Mouse (Mus musculus): ENCODE measurements around the gene Fgfr2.
A peak's percentile ranks its signal among the peaks of the same experiment; 100 is the strongest.

Gene Fgfr2

DNA sequence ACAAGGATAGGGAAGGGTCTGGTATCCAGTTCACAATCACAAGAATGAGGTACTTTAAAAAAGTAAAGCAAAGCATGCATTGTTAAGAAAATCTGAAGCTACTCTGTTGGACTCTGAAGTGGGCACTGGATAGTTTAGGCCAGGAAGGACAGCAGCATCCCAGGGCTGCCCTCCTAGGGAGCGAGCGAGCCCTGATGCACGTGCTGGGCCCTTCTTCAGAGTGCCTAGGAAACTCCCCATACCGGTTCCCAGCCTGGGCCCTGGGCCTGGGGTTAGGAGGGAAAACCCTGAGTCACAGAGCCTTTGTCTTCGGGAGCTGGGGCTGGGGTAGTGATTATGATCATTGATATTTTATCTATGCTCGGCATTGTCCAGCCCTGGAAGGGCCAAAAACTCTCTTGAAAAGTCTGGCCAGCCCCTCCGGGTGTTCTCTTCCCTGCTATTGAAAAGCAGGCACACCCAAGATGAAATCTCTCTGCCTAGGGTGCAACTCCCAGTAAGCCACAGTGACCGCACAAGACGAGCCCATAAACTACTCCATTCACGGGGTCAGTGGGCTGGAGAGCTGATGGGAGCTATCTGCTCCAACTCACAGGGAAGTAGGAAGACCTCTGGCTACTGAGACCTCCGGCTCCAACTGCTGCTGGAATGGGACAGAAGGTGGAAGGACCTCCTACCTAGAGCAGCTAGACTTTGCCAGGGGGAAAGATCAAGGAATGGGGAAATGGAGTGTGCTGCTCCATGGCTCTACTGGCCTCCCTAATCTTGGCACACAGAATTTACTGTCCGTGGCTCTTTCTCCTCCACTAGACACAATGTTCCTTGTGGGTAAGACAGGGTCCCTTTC is 354.4 kb downstream of the Fgfr2 start:
- peak in 1 of 2 experiments; percentile 66 for DNase-seq

DNA sequence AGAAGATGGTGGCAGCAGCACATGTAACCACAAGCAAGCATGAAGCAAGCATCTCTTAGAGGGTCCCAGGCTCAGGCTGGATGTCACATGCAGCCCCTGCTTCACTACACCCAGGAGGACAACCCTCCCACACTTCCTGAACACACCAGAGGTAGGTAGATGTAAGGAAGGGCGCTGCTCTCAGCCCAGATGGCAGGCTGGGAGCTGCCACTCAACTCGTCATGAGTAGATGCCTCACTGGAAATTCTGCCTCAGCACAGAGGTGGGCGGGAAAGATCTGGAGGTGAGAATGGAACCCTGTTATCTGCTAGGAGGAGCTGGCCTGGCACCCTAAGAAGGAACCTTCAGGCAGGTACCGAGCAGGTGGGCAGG is 355.2 kb downstream of the Fgfr2 start:
- no peak for DNase-seq

DNA sequence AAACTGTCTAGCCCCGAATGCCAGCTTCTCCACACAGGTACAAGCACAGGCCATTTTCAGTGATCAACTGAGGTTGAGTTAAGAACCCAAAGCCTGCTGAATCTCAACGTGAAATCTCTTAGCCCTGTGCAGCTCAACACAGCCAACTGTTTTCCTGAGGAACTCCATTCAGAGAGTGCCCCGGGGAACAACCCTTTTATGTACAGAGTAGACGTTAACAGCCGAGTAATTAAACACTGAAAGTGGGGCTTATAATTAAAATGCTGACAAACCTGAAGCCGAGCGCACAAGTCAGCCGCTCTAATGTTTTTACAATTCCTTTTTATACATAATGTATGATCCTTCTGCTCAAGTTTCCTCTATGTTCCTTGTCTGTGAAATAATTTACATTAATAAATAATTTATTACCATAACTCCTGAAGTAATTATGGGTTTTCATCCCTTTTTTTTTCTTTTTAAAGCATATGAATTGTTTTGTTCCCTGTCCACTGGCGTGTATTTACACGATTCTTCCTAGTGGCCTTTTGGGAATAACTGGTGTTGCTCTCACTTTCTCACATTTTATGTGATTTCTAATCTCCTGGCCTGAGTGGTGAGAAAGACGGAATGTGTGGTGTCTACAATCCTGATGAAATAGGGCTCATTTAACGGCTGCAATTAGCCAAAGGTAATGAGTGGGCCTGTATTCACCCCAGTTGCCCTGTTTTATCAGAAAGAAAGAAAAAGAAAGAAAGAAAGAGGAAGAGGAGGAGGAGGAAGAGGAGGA is 355.7 kb downstream of the Fgfr2 start:
- no peak for DNase-seq

DNA sequence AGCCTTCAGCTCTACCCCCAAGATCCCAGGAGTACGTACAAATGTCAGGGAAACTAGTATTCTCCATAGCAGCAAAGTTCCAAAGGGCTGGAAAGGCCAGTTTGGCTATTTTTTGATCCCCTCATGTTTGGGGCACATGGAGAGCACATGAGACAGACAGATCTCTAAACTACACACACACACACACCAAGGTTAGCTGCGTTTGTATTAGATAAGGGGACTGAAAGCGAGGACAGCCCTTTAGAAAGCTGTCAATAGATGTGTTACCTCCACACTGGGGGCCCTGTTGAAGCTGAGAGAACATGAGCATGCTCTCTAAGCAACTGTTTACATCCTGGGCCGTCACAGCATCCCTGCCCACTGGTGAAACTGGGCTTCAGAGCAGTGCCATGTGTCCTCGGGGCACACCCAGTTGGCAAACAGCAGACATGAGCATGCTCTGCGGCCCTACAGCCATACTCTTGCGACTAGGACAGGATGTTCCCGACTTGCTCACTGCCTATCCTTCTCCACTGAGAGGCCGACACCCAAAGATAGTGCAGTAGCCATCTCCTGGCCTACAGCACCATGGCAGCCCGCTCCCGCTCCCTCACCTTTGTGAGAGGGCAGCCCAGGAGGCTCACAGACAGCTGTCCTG is 356.8 kb downstream of the Fgfr2 start:
- peak; percentile 45 to 57 for DNase-seq

DNA sequence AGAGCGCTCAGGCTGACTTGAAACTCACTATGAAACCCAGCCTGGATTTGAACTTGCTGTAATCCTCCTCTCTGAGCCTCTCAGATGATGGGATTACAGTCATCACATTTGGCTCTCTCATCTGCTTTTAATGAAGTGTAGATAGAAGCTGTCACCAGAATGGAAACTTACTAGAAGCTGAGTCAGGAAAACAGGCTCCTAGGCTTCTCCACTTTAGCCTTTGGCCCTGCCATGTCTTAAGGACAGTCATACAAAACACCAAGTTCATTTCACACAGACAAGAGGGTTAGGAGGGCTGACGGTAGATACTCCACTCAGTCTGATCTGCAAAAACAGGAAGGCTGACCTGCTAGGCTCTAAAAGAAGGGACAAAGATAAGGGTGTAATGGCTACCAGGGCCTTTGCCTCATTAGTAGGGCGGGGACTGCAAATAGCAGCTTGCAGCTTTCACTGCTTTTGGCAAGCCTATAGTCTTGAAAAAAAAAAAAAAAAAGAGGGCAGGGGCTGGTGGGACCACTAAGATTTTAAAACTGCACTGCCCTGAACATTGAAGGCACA is 357.4 kb downstream of the Fgfr2 start:
- DNase-seq, result no peak

DNA sequence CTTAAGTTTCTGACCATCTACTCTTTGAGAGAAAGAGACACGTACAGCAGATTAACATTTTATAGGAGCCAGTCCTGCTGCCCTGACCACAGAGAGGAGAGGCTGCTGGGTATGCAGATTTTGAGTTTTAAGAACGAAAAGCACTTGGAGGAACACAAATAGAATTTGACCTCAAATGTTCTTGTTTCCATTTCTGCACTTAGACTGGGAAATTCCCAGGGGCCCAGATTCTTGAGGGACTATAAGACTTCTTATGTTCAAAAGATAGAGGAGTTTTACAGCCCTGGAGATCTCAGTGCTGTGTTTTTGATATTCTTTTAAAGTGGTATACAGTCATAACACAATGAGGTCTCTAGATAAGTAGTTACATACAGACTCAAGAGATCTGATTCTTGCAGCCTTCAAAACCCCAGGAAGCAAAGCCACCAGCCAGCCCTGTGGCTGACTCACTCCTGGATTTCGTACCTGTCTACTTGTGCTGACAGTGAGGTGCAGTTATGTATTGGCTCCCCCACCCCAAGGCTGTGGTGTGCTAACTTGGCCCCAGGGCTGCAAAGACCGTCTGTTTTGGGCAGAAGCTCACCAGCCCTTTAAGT is 358.2 kb downstream of the Fgfr2 start:
- no peak for DNase-seq

DNA sequence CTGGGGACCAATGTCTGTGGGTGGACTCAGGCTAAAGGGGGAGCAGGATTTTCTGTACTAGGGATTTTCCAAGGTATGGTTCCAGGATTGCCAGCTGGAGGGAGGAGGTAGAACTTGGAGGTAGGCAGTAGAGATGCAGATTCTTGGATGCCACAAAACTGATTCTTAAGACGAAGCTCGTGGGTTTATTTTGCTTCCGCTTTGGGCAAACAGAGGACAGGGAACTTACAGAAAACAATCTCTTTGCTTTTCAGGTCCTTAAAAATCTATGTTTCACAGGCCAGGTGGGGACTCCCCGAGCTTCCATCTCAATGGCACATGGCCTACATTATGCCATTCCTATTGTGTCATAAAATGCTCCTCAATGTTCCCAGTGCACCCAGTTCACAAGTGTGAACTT is 358.8 kb downstream of the Fgfr2 start:
- no peak for DNase-seq

DNA sequence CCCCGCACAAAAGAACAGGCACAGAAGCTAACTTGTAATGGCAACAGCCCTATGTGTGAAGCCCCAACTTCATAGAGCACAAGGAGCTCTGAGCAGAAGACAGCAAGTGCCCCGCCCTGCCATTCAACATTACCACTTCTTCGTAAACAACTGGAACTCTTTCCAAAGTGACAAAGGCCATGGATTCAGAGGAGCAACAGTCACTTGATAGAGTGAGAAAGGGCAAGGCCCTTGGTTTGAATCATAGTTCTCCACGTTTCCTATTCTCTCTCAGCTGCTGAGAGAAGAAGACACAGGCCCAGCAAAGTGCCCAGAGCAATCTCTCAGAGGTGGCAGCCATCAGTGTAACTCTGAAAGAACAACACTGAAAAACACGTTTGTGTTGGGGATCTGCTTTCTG is 359.2 kb downstream of the Fgfr2 start:
- no peak for DNase-seq

DNA sequence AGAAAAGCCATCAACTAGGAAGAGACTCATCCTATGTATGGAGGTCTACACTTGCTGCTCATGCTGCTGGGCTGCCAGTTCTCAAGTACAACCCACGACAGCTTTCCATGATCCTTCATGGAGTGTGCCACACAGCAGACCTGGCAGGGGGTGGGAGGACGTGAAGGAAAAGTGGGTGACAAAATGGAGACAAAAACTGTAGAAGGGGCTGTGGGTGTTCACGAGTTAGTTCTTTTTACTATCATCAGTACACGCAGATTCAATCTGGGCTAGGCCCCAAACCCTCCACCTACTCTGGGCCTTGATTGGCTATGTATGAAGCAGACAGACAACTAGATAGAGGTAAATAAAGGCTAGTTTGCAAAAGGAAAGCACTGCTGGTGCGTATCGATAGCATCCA is 359.8 kb downstream of the Fgfr2 start:
- DNase-seq, result no peak

DNA sequence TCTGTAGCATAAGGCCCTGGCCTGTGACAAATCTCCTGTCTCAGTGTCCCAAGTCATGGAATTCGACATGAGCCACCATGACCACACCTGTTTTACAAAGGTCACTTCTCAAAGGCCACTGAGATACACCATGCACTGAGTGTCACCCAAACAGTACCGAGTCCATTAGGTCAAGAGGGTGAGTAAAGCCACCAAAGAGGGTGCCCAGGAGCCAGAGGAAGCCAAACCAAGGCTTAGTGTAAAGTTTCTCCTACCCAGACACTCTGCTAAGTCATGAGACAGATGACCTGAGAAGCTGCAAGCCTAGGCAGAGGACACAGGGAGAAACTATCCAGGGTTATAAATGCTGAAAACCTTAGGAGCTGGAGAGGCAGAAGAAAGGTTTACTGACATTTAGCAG is 361.7 kb downstream of the Fgfr2 start:
- no peak for DNase-seq

DNA sequence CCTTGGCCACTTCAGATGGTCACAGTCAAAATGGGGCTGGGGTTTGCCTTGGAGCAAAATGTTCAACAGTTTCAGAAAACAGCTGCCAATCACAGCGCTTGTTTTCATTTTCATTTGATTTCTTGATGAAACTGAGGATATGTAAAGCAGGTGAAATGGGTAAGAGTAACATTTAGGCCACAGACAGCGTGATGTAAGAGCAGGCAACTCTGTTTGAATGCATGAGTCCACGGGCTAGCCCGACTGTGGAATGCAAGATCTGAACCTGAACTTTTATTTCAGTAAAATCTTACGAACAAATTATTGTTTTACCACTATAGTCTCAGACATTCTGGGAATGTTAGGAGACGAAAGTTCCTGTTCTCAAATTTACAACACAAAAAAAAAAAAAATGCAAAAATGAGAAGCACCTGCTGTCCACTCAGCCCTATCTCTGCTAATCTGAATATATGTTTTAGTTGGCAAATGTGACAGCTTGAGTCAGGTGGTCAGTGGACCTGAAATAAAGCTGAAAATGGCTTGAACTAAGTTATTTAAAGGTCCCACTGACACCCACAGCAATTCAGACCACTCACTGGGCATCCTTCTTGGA is 362.5 kb downstream of the Fgfr2 start:
- no peak for DNase-seq

DNA sequence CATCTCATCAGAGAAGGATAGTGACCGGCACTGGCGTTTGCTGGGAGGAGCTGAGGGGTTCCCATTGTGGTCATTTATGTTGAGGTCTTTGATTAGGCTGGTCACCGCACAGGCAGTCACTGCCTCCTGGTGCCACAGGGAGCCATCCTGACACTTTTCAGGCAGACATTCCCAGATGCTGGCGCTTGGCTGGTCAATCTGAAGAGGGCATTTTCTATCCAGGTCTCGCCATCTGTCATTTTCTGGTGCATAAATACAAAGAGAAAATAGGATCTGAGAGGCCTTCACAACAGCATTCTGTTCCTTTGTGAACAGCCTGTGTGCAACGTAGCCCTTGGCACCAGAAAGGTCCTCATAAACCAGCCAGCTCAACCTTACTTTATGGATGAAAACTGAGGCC is 363.2 kb downstream of the Fgfr2 start:
- peak; percentile 80 to 86 for DNase-seq

DNA sequence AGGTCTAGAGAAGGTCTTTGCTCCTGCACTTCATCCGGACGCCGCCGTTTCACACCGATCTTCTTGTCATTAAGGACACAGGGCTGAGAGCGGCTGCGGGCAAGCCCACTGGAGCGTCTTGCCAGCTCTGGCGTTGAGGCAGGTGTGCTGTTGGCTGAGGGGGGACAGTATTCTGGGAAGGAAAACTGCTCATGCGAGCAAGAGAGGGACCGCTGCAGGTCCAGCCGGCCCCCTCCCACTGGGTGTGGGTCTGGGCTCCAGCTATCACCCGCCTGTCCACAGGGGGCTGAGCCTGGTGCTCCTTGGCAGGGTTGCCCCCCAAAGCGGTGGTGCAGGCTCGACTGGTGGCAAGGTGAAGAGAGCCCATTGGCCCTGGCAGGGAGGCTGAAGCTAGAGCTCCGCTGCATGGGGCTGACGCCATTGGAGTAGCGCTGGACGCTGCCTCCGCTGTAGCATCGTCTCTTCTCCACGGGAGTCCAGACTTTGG is 363.7 kb downstream of the Fgfr2 start:
- DNase-seq, result peak; percentile 88 to 92

DNA sequence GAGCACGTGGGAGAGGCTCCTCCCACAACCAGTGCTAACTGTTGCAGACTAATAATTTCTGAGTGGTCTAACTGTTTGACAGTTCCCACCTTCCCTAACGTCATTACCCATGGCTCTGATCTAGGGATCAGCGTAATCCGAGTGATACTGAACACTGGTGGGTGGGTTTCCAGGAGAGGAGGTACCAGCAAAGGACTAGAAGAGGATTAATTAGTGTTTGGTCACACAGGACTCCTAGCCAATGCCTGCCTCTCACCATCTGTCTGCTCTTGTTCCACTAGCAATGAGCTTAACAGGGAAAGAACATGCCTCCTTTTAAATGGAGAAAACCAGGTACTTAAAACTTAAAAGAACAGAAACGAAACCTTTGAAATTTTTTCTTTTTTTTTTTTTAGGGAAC is 364.3 kb downstream of the Fgfr2 start:
- peak; percentile 78 to 81 for DNase-seq

DNA sequence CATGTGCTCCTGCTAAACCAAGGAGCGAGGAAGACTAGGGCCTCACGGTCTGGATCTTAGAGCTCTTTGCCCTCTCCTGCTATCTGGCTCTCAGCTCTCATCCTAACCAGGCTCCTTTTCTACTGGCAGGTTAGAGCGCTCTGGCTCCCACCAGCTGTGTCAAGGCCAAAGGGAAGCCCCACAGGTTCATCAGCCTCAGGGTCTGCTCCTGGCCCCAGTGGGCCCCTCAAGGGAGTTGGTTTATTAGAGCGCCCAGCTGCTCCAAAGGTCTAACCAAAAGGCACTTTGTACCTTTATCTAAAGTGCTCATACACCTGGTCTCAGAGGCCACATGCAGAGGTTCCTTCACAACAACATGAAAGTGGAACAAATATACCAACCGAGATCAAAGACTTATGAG is 366.8 kb downstream of the Fgfr2 start:
- no peak for DNase-seq

DNA sequence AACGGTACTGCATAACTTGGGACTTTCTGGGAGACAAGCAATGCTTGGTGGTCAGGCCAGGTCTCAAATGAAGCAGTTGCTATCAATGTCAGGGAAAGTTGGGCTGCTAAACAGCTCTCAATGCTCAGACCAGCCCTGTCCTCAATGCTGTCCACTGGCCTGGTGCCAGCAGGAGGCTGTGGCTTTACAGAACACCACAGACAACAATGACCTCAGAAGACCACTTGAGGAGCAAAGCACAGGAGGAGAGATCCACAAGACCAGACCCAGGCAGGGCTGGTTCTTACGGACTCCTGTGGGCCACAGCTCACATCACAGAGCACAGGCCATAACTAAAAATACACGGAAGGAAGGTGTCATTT is 368.8 kb downstream of the Fgfr2 start:
- peak; percentile 72 to 75 for DNase-seq

DNA sequence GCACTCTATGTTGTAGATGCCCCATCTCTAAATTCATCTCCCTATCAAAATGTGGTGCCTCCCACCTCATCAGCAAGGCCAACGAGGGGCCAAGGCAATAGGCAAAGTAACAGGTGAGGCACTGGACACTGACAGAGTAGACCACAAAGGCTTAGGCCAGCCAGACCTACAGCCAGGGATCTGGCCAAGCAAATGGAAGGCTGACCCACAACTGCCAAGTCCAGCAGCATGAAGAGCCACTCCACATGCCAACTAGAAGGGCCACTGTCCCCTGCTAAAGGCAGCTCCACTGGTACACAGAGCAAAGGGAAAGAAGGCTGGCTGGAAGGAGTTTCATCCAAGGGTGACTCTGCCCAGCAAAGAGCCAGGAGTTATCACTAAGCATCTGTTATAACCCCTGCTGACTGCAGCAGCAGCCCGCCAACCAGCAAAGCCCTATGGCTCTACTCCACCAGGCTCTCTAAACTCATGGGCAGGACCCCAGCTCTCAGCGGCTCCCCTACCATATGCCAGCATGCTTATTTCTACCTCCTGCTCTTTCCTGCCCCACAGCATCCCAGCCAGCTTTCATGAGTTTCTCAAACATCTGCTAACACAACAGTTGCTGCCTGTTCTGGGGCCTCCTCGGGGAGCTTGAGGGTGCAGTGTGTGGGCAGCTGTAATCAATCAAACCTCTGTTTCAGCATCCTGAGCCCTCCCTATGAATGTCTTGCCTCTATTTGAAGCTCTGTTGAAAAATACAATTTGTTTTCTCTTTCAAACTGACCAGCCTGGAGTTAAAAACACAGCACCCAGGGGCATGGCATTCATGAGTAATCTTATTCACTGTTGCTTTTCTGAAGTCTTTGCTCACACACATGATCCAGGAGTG is 369.4 kb downstream of the Fgfr2 start:
- DNase-seq, result peak; percentile 81 to 89

DNA sequence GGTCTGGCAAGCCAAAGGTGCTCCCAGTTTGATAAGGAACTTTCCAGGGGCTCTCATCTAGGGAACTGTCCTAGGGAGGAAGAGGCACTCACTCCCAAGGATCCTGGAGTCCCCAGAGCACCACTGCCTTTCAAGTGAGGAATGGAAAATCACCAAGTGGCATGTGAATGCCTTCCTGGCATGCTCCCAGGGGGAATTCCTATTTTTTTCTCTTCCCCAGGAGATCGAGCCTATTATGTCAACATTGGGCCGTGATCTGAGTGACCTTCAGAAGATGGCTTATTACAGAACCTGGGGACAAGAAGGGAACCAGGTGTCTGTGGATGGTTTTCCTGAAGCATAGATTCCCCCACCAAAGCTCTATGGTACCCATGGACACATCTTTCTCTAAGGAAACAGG is 371.4 kb downstream of the Fgfr2 start:
- no peak for DNase-seq

DNA sequence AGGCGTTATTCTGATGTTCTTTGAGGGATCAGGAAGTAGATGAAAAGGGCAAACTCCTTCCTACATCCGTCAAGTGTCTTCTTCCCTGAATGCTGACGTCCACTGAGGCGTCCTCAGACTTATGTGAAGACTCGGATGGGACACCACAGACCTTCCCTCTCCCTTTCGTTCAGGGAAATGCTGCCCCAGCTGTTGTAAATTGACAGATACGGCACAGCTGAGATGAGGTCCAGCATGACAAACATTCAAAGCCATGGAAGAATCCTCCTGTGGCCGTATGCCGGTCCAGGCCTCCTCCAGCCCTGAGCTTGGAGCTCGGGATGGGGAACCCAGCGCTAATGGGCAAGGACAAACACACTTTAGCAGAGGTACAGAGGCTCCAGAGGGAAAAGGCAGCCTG is 373.6 kb downstream of the Fgfr2 start:
- DNase-seq, result no peak

DNA sequence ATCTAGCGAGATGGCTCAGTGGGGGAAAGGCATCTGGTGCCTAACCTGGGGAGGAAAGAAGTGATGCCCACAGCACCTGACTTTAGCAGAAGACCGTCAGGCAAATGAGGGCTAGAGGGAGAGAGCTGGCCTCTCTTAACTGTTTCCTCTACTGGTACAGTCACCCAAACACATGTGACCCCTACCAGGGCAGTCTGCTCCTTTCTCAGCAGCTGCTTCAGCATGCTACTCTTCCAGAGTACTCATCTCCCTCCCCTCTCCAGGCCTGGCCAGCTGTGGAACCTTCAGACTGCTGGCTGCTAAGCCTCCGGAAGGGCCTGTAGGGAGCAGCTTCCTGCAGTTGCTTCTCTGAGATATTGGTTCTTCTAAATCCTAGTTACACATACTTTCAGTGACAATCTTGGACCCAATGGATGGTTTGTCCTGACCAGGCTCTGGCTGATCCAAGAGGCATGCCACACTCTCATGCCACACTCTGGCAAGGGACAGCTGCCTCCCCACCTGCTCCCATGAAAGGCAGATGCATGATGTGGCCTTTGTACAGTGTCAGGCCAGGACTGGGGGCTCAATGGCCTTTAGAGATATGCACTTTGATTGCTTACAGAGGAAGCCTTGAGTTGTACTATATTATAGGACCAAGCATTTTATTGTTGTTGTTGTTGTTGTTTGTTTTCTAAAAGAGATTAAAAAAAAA is 374.9 kb downstream of the Fgfr2 start:
- no peak for DNase-seq

DNA sequence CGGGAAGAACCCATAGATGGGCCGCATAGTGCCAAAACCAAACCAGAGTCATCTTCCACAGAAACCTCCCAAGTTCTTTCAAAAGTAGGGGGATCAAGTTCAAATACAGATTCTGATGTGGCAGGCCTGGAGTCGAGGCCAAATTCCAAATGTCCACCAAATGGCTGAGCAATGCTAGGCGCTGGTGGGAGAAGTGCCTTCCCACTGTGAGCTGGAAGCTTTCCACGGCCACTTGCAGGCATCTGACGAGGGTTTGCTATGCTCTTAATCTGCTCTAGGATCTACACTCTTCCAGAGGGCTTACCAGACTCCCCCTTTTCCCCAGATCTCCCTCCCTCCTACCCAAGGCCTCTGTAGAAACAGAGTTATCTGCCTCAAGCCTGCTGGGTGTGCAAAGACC is 376.1 kb downstream of the Fgfr2 start:
- peak; percentile 78 to 88 for DNase-seq
